8 mouse cellular contexts compared by ENCODE assay signal in genomic region chr7:19172874-19173273, GRCm38 (mm10). TPM values are rescaled to one million over a fixed set of nuclear protein-coding genes. Genes with fewer than 3 reads are reported as not detected.
DNase-seq lines count a peak whose midpoint lies in the region; ATAC-seq and TF ChIP-seq lines count a peak whose summit lies in the region.

No protein-coding gene starts in this region.

- peaks cover 36% of the 10 kb centered on the region for H3K27me3 ChIP-seq in forebrain, embryonic 13.5 days
- peaks cover 30% of the 10 kb centered on the region for H3K27me3 ChIP-seq in heart, embryonic 16.5 days (ENCODE audit: control insufficient read depth, insufficient read depth, low read length)
- H3K27me3 ChIP-seq in liver, embryonic 16.5 days (ENCODE audit: control insufficient read depth, insufficient read depth, low read depth, low read length), result peaks cover 49% of the 10 kb centered on the region
- peaks cover 28% of the 10 kb centered on the region for H3K27me3 ChIP-seq in neural tube, embryonic 12.5 days (replicated peaks)
- peaks cover under 1% of the 10 kb centered on the region; the same call in 1 of the 2 replicates for H3K27me3 ChIP-seq in testis, adult 2 months (ENCODE audit: control insufficient read depth, insufficient read depth, low read length)

- H3K4me3 ChIP-seq in forebrain, embryonic 13.5 days, result peak overlapping the region; percentile 26
- peak overlapping the region; percentile 30; the same call in 1 of the 2 replicates for H3K4me3 ChIP-seq in heart, embryonic 16.5 days (ENCODE audit: low read length)
- H3K4me3 ChIP-seq in liver, embryonic 16.5 days (ENCODE audit: low read depth, low read length), result no peak overlapping the region
- 0 out of 2 replicates have a peak overlapping the region, but pooled peaks have one; percentile 21 for H3K4me3 ChIP-seq in neural tube, embryonic 12.5 days
- peak overlapping the region; percentile 22; the same call in 1 of the 2 replicates for H3K4me3 ChIP-seq in testis, adult 2 months (ENCODE audit: control insufficient read depth, low read depth, low read length)

- no peaks in the 10 kb centered on the region for H3K36me3 ChIP-seq in forebrain, embryonic 13.5 days (ENCODE audit: poor library complexity, severe bottlenecking)
- no peaks in the 10 kb centered on the region for H3K36me3 ChIP-seq in heart, embryonic 16.5 days (ENCODE audit: control insufficient read depth, insufficient read depth)
- no peaks in the 10 kb centered on the region for H3K36me3 ChIP-seq in liver, embryonic 16.5 days (ENCODE audit: control insufficient read depth, insufficient read depth)
- no peaks in the 10 kb centered on the region for H3K36me3 ChIP-seq in neural tube, embryonic 12.5 days
- H3K36me3 ChIP-seq in testis, adult 2 months (ENCODE audit: control insufficient read depth, insufficient read depth, low read length), result no peaks in the 10 kb centered on the region

- no peaks in the 10 kb centered on the region for H3K9me3 ChIP-seq in forebrain, embryonic 13.5 days (replicated peaks)
- no peaks in the 10 kb centered on the region for H3K9me3 ChIP-seq in heart, embryonic 16.5 days (replicated peaks; ENCODE audit: control insufficient read depth, low read length)
- H3K9me3 ChIP-seq in liver, embryonic 16.5 days (replicated peaks; ENCODE audit: control insufficient read depth, low read length), result no peaks in the 10 kb centered on the region
- no peaks in the 10 kb centered on the region for H3K9me3 ChIP-seq in neural tube, embryonic 12.5 days

- DNase-seq in CD8-positive naive resting alpha-beta T cell, adult 2 months (ENCODE audit: low read depth in 2 of 2, low spot score in 2 of 2), result peak; percentile 79 to 86
- peak; percentile 93 for DNase-seq in brain, embryonic 14.5 days (ENCODE audit: low read depth)
- DNase-seq in kidney, postnatal 25 days, result peak; percentile 84 to 93

- 2% methylated on average over 17 of the region's 17 CpGs for WGBS in forebrain, embryonic 13.5 days
- 6% methylated on average over 17 of the region's 17 CpGs for WGBS in heart, embryonic 16.5 days
- 4% methylated on average over 17 of the region's 17 CpGs for WGBS in liver, embryonic 16.5 days (ENCODE audit: insufficient replicate concordance)
- WGBS in neural tube, embryonic 12.5 days, result 5% methylated on average over 17 of the region's 17 CpGs

- no peak overlapping the region for H3K27ac ChIP-seq in forebrain, embryonic 13.5 days
- H3K27ac ChIP-seq in heart, embryonic 16.5 days (ENCODE audit: low read length), result peak overlapping the region; percentile 88
- H3K27ac ChIP-seq in liver, embryonic 16.5 days (ENCODE audit: low read length), result no peak overlapping the region
- H3K27ac ChIP-seq in neural tube, embryonic 12.5 days, result no peak overlapping the region
- H3K27ac ChIP-seq in testis, adult 2 months (ENCODE audit: control insufficient read depth, insufficient read depth, low read depth, low read length), result no peak overlapping the region

- peak; percentile 90 for TF ChIP-seq CTCF in brain, embryonic 14.5 days (IDR thresholded peaks at IDR 0.05; ENCODE audit: borderline replicate concordance, extremely low read depth, insufficient read depth, insufficient read length)
- peak; percentile 65 for TF ChIP-seq CTCF in testis, adult 2 months (IDR thresholded peaks at IDR 0.05; ENCODE audit: control insufficient read depth, insufficient read depth, insufficient replicate concordance, low read depth, low read length)

- no peak for TF ChIP-seq POLR2A in brain, embryonic 14.5 days (IDR thresholded peaks at IDR 0.05; ENCODE audit: borderline replicate concordance, extremely low read depth, insufficient read depth, insufficient read length, poor library complexity, severe bottlenecking)
- no peak for TF ChIP-seq POLR2A in testis, adult 2 months (IDR thresholded peaks at IDR 0.05; ENCODE audit: control insufficient read depth, low read depth, low read length)

- no peak overlapping the region for H3K9ac ChIP-seq in forebrain, embryonic 13.5 days
- peak overlapping the region; percentile 64 for H3K9ac ChIP-seq in heart, embryonic 16.5 days (ENCODE audit: low read length)
- H3K9ac ChIP-seq in liver, embryonic 16.5 days (ENCODE audit: low read depth, low read length), result no peak overlapping the region; the same call in 1 of the 2 replicates
- H3K9ac ChIP-seq in neural tube, embryonic 12.5 days, result 0 out of 2 replicates have a peak overlapping the region, but pooled peaks have one; percentile 21

- H3K4me2 ChIP-seq in forebrain, embryonic 13.5 days, result peak overlapping the region; percentile 59
- H3K4me2 ChIP-seq in heart, embryonic 16.5 days (ENCODE audit: low read depth, low read length), result peak overlapping the region; percentile 59
- H3K4me2 ChIP-seq in liver, embryonic 16.5 days (ENCODE audit: low read depth, low read length), result peak overlapping the region; percentile 44
- H3K4me2 ChIP-seq in neural tube, embryonic 12.5 days (replicated peaks), result peak overlapping the region; percentile 58

- peak; percentile 9; the same call in 1 of the 2 replicates for ATAC-seq in forebrain, embryonic 13.5 days
- ATAC-seq in heart, embryonic 16.5 days (replicated peaks; ENCODE audit: extremely low read depth, insufficient read depth, low FRiP score), result peak; percentile 42
- peak; percentile 25; the same call in 1 of the 2 replicates for ATAC-seq in liver, embryonic 16.5 days (ENCODE audit: low read depth)
- no peak for ATAC-seq in neural tube, embryonic 12.5 days (ENCODE audit: low FRiP score, low read depth)

- peaks cover 29% of the 10 kb centered on the region for H3K4me1 ChIP-seq in forebrain, embryonic 13.5 days
- H3K4me1 ChIP-seq in heart, embryonic 16.5 days (ENCODE audit: control insufficient read depth, insufficient read depth, low read length), result peaks cover 37% of the 10 kb centered on the region
- peaks cover 3% of the 10 kb centered on the region; the same call in 1 of the 2 replicates for H3K4me1 ChIP-seq in liver, embryonic 16.5 days (ENCODE audit: control insufficient read depth, low read depth, low read length)
- peaks cover 23% of the 10 kb centered on the region for H3K4me1 ChIP-seq in neural tube, embryonic 12.5 days
- peaks cover 34% of the 10 kb centered on the region for H3K4me1 ChIP-seq in testis, adult 2 months (ENCODE audit: control insufficient read depth, insufficient read depth, low read length)

RNA-seq across cellular contexts. Expression of gene Eml2, which starts 3.3 kb away (rescaled TPM):
- 42.4 and 48.3 TPM in 2 replicates for polyA plus RNA-seq in brain, embryonic 14.5 days (2012; rRNA removed)
- polyA plus RNA-seq in forebrain, embryonic 13.5 days (2015; fragmentation: Nextera tagmentation; extraction: Ambion mirVana), result 6.4 and 7.0 TPM in 2 replicates
- polyA plus RNA-seq in heart, embryonic 16.5 days (2015; fragmentation: Nextera tagmentation; extraction: Ambion mirVana), result 23.5 and 26.2 TPM in 2 replicates
- 4.0 and 5.0 TPM in 2 replicates for polyA plus RNA-seq in liver, embryonic 16.5 days (2015; fragmentation: Nextera tagmentation; extraction: Ambion mirVana)
- polyA plus RNA-seq in neural tube, embryonic 12.5 days (2016; fragmentation: Nextera tagmentation; extraction: Ambion mirVana), result 5.1 and 6.6 TPM in 2 replicates
- 11.1 and 12.9 TPM in 2 replicates for polyA plus RNA-seq in testis, adult 2 months (2012; rRNA removed)

RNA-seq across cellular contexts. Expression of gene Gipr, which starts 6.9 kb away (rescaled TPM):
- 9.6 and 24.5 TPM in 2 replicates for polyA plus RNA-seq in brain, embryonic 14.5 days (2012; rRNA removed)
- polyA plus RNA-seq in forebrain, embryonic 13.5 days (2015; fragmentation: Nextera tagmentation; extraction: Ambion mirVana), result 5.2 and 6.6 TPM in 2 replicates
- 104 and 107 TPM in 2 replicates for polyA plus RNA-seq in heart, embryonic 16.5 days (2015; fragmentation: Nextera tagmentation; extraction: Ambion mirVana)
- 0.99 and 2.1 TPM in 2 replicates for polyA plus RNA-seq in liver, embryonic 16.5 days (2015; fragmentation: Nextera tagmentation; extraction: Ambion mirVana)
- 1.1 and 1.8 TPM in 2 replicates for polyA plus RNA-seq in neural tube, embryonic 12.5 days (2016; fragmentation: Nextera tagmentation; extraction: Ambion mirVana)
- 20.9 and 24.3 TPM in 2 replicates for polyA plus RNA-seq in testis, adult 2 months (2012; rRNA removed)

RNA-seq across cellular contexts. Expression of gene Snrpd2, which starts 23.4 kb away (rescaled TPM):
- 95.5 and 107 TPM in 2 replicates for polyA plus RNA-seq in brain, embryonic 14.5 days (2012; rRNA removed)
- 159 and 164 TPM in 2 replicates for polyA plus RNA-seq in forebrain, embryonic 13.5 days (2015; fragmentation: Nextera tagmentation; extraction: Ambion mirVana)
- 84.3 and 93.8 TPM in 2 replicates for polyA plus RNA-seq in heart, embryonic 16.5 days (2015; fragmentation: Nextera tagmentation; extraction: Ambion mirVana)
- polyA plus RNA-seq in liver, embryonic 16.5 days (2015; fragmentation: Nextera tagmentation; extraction: Ambion mirVana), result 47.9 and 54.4 TPM in 2 replicates
- polyA plus RNA-seq in neural tube, embryonic 12.5 days (2016; fragmentation: Nextera tagmentation; extraction: Ambion mirVana), result 124 and 133 TPM in 2 replicates
- 135 and 140 TPM in 2 replicates for polyA plus RNA-seq in testis, adult 2 months (2012; rRNA removed)

RNA-seq across cellular contexts. Expression of gene Qpctl, which starts 23.8 kb away (rescaled TPM):
- 18.3 and 20.8 TPM in 2 replicates for polyA plus RNA-seq in brain, embryonic 14.5 days (2012; rRNA removed)
- 16.5 and 17.7 TPM in 2 replicates for polyA plus RNA-seq in forebrain, embryonic 13.5 days (2015; fragmentation: Nextera tagmentation; extraction: Ambion mirVana)
- 9.6 and 10.6 TPM in 2 replicates for polyA plus RNA-seq in heart, embryonic 16.5 days (2015; fragmentation: Nextera tagmentation; extraction: Ambion mirVana)
- 3.9 and 4.0 TPM in 2 replicates for polyA plus RNA-seq in liver, embryonic 16.5 days (2015; fragmentation: Nextera tagmentation; extraction: Ambion mirVana)
- polyA plus RNA-seq in neural tube, embryonic 12.5 days (2016; fragmentation: Nextera tagmentation; extraction: Ambion mirVana), result 19.5 and 20.9 TPM in 2 replicates
- 12.7 and 13.5 TPM in 2 replicates for polyA plus RNA-seq in testis, adult 2 months (2012; rRNA removed)

RNA-seq across cellular contexts. Expression of gene Gpr4, which starts 39.5 kb away (rescaled TPM):
- polyA plus RNA-seq in brain, embryonic 14.5 days (2012; rRNA removed), result 4.7 and 5.3 TPM in 2 replicates
- 1.2 and 1.3 TPM in 2 replicates for polyA plus RNA-seq in forebrain, embryonic 13.5 days (2015; fragmentation: Nextera tagmentation; extraction: Ambion mirVana)
- polyA plus RNA-seq in heart, embryonic 16.5 days (2015; fragmentation: Nextera tagmentation; extraction: Ambion mirVana), result 2.4 and 2.7 TPM in 2 replicates
- polyA plus RNA-seq in liver, embryonic 16.5 days (2015; fragmentation: Nextera tagmentation; extraction: Ambion mirVana), result 0.49 and 0.60 TPM in 2 replicates
- polyA plus RNA-seq in neural tube, embryonic 12.5 days (2016; fragmentation: Nextera tagmentation; extraction: Ambion mirVana), result 1.9 and 2.3 TPM in 2 replicates
- 9.5 and 16.2 TPM in 2 replicates for polyA plus RNA-seq in testis, adult 2 months (2012; rRNA removed)

Comparison
In these comparisons a context has a peak if more than half of its experiments do, and no peak if none do; other contexts are left out.
1. H3K9ac ChIP-seq: peak in heart, embryonic 16.5 days (single experiment) and neural tube, embryonic 12.5 days (single experiment); none in forebrain, embryonic 13.5 days (single experiment) and liver, embryonic 16.5 days (single experiment).
2. Peak in every context shown above with its lines, with median percentiles within 50 percentile points of each other: DNase-seq and H3K4me2 ChIP-seq.